Mouse (Mus musculus): ENCODE measurements at regions not wholly inside any gene's neighbourhood (a gene's known extent, or its start where the extent isn't known, plus 50 kb on each side); places are given as distances from the start of the nearest gene placed in this dataset.

- DNase-seq, result no peak
These were observed 62.9 kb upstream of the Sfmbt2 start for GRCm38 (mm10) chr2:10307376-10307775.

DNA sequence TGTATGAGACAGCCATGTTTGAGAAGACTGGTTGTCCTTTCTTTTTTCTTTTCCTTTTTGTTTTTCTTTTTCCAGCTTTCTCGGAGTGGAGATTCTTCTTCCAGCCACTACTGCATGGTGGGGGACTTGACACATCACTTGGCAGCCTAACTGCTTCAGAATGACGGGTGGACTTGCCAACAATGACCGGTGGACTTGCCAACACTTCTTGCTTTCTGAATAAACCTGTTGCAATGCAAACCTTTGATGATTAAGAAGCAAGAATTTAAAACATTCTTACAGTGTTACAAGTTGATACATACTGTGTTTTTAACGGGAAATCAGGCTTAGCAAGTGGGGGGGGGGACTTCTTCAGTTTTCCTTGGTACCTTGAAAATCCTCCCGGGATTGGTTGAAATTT lies 60.7 kb upstream of the Sfmbt2 start:
- no peak for DNase-seq

DNA sequence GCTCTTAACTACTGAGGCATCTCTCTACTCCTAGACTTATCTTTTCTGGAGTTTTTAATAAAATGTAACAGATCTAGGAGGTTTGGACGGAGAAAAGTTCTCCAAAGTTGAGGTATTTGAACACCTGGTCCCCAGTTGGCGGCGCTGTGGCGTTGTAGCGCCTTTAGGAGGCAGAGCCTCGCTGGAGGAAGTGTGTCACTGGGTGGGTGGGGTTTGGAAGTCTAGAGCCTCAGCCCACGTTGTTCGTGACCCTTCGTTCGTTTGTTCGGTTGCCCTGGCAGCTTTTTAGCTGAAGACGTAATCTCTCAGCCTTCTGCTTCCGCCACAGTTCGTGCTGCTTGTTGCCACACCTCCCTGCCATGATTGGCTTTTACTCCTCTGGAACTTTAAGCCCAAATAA lies 58.6 kb upstream of the Sfmbt2 start:
- DNase-seq, result peak; percentile 16

- no peak for DNase-seq
These were observed 57.9 kb upstream of the Sfmbt2 start for GRCm38 (mm10) chr2:10312398-10312797.

DNA sequence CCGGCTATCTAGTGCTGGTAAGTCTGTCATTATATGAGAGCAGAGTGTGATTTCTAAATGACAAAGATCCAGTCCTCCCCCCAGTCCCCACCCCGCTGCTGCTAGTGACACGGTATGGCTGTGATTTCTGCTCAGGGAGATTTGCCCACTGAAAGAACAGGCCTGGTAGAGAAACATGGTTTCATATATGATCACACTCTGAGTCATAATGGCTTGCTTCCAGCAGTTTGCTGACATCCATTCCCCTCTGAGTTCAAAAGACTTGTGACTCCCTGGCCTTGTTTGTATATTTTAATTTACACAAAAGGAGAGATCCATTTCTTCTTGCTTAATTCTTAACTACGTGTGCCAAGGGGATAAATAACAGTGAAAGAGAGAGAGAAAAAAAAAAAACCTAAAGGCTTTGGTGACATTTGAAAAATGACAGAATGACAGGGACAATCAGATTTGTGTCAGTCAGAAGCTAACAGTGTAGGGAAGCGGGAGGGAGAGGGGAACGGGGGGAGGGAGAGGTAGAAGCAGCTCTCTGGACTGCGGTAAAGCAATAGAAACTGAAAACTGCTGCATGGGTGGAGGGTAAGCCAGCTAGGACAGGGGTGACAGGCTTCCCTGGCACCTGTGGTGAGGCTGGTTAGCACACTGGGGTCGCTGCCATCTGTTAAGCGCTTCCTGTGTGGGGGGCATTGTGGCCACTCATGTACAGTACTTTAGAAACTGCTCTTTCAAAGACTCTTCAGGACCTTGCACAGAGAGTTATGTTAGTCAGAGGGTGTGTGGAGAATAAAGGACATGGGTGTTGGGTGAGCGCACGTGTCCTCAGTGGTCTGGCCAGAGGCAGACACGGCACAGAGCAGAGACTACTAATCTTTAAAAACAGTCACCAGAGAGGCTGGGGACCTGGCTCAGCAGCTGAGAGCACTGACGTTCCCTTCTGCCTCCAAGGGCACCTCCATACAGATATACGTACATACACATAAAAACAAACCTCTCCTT lies 55.8 kb upstream of the Sfmbt2 start:
- DNase-seq, result peak; percentile 11

DNA sequence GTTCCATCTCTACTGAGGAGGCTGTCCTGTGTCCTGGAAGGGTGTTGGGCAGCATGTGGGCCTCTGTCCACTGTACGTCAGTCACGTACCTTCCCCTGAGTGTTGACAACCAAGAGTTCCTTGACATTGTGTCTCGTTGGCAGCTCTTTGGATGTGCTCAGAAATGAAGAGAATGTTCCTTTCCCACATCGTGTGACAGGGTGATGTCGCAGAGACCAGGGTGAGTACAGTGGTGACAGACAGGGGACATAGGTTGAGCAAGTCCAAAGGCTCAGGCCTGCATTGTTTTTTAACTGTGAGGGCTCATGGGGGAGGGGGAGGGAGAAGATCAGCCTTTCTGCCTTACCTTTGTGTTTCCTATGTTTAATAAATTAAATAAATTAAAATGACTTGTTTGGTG lies 54.0 kb upstream of the Sfmbt2 start:
- DNase-seq, result no peak

DNA sequence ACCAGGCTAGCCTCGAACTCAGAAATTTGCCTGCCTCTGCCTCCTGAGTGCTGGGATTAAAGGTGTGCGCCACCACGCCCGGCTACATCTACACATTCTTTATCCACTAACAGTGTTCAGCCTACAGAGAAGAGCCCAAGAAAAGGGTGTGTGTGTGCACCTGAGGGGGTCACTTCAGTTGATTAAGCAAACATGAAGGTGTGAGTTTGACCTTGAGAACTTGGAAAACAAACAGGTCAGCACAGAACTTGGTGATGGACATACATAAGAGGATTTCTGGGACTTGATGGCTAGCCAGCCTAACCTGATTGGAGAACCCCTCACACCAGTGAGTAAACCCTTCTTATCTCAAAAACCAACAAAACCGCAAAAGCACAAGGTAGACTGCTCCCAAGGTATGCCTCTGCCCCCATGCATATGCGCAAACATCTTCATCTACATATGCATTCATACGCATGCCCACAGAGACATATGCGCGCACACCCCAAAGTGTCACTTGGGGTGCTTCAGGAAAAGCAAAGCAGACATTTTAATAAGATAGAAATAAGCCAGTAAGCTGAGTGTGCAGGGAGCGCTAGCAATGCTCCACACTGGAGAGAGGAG lies 52.0 kb upstream of the Sfmbt2 start:
- DNase-seq, result no peak

Measured in adrenal gland, postnatal 14 days (tissue).